Mouse (Mus musculus) forelimb bud, embryonic 11.5 days (tissue): ENCODE data around the gene Tmprss12.
A peak's percentile ranks its signal among the peaks of the same experiment; 100 is the strongest.
"Not testable (repeated sequence)": the region's sequence is repeated elsewhere in the genome, so short reads cannot be mapped to it uniquely, and the experiment has no call there.

Experiments used
- DNase-seq: peaks from one replicate; pipeline ENCODE4 v3.0.0-alpha.2; 2012; ENCODE audit warnings: low read depth, low spot score

Gene Tmprss12

DNA sequence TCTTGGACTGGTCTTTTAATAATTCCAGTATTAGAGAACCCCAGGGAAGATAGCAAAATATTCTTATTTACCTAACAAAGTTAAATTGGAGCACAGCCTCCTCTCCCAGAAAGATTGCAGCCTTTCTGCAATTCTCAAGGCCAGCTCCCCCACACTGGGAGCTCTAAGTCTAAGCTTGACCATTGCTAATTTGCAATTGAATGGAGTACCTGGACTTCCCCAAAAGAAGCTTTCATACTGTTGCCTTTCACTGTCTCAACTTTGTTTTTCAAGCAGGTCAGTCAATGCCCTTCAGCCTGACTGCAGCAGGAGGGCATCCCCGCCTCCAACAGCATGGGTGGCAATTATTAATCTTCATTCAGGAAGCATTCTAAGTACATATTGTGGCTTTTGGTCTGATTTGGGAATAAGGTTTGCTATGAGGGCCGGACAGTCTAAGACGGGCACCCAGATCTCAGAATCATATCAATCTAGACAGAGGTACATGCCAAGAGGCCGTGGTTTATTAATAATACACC is 6.8 kb upstream of the Tmprss12 start:
- not testable (repeated sequence) for DNase-seq

DNA sequence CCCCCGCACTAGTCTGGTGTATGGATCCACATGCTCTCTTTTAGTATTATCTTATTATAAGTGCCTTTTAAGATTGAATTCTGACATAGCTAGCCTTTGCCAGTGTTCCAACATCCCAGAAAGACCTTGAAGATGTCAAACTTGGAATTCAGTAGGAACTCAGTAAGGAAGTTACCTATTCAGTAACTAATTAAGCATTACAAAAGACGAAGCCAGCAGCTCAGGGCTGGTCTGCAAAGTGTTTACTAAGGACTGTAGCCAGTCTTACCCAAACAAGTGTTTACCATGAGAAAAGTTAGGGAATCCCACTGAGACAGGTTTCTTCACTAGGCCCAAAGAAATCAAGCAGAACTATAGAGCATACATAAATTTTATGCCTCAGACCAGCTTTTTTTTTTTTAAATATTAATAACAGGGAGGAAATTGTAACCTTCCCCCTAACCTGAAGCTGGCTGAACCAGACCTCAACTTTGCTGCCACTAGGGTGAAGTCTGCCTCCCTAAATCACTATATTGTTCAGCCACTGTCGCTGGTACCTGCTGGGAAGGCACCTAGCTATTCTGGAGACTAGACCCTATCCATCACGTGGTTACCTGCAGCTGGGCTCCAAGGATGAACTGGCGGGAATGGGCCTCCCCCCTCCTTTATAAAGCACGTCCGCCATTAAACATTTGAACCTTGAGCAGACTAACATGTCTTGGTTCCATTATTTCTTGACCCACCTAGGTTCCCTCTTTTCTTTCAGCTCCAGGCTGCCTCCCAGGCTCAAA is 5.7 kb upstream of the Tmprss12 start:
- DNase-seq, result no peak

DNA sequence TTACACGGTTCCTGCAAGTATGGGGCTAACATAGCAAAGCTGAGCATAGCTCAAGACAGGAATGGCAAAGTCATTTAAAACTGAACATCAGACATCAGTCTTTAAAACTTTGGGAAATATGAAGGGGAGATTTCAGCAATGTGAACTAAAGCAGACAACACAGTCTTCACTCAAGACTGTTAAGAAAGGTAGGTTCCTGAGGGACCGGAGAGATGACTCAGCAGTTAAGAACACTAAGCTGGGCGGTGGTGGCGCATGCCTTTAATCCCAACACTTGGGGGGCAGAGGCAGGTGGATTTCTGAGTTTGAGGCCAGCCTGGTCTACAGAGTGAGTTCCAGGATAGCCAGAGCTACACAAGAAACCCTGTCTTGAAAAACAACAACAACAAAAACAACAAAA is 4.2 kb upstream of the Tmprss12 start:
- no peak for DNase-seq

DNA sequence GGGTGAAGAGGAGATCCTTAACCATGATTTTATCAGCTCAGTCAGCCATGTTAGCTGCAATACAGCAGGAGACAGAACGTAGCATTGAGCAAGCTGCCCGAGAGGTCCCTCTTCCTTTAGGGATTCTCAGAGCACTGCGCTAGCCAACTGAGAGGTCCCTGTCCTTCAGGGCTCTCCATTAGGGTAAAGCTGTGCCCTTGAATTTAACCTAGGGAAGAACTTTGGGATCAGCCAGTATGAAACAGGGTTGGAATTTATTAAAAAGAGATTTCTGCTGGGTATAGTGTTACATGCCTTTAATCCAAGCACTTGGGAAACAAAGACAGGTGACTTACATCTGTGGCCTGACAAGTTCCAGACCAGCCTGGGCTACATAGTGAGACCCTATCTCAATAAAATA is 3.1 kb upstream of the Tmprss12 start:
- no peak for DNase-seq

DNA sequence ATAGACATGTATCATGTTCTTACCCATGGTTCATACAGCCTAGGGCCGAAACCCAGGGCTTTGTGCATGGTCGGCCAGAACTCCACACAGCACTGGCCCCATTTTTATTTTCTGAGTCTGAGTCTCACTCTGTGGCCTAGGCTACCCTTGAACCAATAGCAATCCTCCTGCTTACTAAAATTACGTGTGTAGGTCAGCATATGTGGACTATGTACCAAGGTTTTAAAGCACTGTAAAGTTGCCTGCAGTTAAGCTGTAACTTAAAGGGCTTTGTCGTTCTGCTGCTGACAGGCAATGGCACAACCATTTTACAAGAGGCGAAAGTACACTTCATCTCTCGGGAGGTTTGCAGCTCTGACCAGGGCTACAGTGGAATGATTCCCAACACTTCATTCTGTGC is 8.3 kb downstream of the Tmprss12 start:
- no peak for DNase-seq

DNA sequence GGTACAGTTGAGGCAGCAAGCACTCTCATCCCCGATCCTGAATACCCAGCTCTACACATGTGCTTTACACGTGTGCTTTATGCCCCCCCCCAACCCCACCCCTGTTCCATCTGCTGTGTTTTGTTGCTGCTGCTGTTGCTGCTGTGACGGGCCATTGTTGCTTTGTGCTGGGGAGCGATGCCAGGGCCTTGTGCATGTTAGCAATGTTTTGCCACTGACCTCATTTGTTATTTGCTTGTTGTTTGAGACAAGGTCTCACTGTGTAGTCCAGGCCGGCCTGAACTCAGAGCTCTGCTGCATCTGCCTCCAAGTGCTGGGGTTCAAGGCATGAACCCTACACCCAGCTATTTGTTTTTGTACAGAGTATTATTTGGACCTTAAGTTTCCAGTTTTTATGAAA is 10.2 kb downstream of the Tmprss12 start:
- DNase-seq, result no peak

DNA sequence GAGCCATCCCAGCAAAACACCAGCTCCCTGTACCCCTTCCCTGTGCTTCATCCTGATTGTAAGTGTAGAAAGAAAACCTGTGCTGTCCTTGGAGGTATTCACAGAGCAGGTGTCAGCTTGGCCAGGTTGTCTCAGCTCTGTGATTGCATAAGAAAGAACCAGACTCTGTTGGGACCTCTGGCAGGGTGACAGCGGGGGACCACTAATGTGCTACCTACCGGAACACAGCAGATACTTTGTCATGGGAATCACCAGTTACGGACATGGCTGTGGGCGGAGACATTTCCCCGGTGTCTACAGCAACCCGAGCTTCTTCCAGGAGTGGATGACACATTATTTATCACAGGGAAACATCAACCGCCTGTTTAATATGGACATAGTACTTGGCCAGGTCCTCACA is 11.7 kb downstream of the Tmprss12 start:
- DNase-seq, result no peak

DNA sequence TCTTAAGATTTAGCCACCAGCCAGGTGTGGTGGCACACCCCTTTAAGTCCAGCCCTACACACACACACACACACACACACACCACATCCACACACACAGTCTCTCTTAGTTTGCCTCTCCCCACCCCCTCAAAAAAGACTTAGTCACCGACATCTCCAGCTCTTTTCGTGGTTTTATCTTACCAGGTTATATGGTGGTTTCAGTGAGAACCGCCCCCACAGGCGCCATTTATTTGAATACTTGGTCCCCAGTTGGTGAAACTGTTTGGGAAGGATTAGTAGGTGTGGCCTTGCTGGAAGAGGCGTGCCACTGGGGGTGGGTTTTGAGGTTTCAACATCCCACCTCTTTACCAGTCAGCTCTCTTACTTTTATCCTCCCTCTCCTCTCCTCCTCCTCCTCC is 17.2 kb downstream of the Tmprss12 start:
- no peak for DNase-seq

DNA sequence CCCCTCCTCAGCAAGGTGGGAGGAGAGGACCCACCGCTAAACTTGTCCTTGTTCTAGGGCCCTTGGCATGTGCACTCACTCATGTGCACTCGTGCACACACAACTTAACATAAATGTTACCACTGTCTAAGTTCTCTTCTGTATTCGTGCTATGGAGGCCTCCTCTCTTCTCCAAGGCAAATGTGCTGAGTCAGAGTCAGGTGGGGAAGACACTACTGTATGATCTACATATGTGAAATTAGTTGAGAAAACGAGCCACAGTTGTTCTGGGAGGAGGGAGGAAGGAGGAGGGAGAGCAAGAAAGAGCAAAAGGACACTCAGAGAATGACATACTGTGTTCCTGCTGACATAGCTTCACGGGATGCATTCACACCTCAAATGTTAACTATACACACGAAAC is 19.9 kb downstream of the Tmprss12 start:
- no peak for DNase-seq

DNA sequence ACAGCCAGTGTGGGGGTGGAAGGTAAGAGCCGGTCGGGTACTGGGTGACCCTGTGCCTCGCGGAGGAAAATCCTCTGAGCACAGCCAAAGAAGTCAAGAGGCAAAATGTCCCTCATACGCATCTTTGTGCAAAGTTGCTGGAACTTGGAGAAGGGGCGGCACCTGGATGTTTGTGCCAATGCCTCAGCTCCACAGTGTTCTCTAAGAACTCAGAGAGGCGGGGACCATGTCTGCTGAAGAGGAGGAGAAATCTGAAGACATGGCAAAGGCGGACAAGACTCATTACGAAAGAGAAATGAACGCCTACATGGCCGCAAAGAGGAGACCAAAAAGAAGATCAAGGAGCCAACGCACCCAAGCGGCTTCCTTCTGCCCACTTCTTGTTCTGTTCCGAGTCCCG is 20.9 kb downstream of the Tmprss12 start:
- DNase-seq, result no peak

DNA sequence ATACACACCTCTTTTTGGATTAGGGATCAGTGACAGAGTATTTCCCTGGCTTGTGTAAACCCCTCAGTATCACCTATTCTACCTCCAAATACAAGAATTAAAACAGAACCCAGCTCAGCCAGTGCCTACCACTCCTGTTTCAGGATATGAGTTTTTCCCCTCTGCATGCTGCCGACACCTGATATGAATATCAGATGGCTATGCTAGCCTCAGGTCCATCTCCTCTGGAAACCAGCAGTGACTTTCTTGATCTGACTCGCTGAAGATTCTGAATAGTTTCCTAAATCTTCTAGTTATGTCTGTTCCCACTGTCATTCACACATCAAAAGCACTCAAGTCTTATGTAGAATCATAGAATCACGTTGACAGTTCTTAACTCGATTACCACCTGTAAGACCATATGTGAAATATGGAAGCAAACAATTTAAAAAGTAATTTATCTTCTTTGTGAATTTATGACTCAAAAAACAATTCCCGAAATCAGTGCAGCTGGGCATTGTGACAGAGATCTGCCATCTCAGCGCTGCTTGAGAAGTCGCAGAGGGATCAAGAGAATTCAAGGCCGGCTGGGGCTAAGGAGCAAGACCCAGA is 22.9 kb downstream of the Tmprss12 start:
- DNase-seq, result no peak

DNA sequence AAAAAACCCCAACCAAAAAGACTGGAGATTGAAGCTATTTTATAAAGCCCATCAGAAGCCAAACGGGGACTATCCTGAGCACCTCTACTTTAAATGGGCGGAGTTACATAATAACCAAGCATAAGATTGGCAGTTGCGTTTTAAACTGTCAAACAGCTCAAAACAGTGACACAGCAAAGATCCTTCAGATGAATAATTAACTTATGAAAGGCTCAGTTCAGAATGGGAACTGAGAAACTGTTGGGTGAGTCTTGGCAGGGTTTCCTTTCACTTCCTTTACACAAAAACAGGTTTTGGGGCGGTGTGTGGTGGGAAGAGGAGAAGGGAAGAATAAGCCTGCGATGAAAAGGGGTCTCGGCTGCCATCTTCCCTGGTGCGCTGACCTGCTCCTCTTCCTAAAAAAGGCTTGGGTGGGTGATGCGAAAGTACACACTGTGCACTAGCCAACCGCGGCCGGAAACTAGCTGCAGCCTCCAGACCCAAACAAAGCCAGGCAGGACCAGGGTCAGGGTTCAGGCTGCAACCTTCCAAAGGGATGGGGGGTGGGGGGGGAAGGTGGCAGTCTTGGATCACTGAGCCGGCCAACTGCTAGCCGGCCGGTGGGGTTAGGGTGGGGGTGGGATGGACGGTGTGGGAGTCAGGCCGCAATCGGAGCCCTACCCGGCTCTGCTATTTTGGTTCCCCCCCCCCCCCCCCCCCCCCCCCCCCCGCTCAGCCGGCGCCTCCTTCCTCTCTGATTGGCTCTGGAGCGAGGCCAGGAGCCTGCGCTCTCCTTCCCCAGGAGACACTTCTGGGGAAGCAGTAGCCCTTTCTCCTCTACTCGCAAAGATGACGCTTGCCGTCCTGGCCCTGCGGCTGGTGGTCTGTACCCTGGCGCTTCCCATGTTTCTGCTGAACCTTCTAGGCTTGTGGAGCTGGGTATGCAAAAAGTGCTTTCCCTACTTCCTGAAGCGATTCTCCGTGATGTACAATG is 23.7 kb downstream of the Tmprss12 start, which contains the start of gene Mettl7a1:
Gene Mettl7a1, plus strand, starts transcription at position 122 of the 973 bp plus-strand sequence.
- peak; percentile 62 for DNase-seq

DNA sequence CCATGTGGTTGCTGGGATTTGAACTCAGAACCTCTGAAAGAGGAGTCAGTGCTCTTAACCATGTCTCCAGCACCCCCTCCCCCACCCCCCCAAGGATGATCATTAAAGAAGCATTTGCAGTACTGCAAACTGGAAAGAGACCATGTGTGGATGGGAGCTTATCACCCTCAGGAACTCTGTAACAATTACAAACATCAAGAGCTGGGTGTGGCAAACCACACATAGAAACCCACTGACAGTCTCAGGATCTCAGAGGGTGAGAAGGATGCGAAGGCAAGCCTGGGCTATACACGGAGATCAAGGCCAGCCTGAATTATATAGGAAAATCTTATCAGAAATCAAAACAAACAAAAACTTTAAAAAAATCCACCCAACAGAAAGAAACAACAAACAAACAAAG is 25.6 kb downstream of the Tmprss12 start:
- no peak for DNase-seq

DNA sequence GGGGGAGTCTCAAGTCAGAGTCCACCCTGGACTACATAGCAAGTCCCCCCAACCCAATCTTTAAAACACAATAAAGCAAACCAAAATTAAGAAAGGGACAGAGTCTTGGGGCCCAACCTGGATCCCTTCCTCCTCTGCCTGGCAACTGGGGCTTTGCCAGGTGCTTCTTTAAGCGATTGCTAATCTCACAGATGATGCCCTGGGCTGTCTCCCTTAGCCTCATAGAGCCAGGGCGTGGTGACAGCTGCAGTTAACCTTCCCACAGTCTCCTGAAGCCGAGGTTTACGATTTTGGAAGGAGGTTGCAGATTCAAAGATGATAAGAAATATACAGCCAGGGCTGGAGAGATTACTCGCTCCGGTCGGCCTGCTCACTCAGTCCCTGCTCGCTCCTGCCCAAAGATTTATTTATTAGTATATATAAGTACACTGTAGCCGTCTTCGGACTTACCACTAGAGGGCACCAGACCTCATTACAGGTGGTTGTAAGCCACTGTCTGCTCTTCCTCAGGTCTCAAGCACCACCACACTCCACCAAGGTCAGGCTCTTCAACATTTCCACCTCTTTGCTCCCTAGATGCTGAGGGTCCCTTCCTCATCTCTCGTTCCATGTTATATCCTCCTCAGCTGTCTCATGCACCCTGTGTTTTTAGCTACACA is 26.9 kb downstream of the Tmprss12 start:
- DNase-seq, result peak; percentile 68

DNA sequence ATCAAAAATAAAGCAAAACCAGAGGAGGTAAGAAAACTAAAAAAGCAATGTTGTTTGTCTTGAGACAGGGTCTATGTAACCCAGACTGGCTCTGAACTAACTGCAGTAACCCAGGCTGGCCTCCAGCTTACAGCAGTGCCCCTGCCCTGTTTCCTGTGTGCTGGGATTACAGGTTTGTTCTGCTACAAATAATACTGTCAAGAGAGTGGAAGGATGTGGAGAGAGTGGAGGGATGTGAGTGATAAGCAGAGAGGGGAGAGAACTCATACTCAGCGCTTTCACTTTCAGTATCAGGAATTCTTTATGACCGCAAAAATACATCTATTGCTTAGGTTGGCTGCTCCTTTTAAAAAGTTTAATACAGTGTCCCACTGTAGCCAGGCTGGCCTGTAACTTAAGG is 31.7 kb downstream of the Tmprss12 start:
- DNase-seq, result no peak

DNA sequence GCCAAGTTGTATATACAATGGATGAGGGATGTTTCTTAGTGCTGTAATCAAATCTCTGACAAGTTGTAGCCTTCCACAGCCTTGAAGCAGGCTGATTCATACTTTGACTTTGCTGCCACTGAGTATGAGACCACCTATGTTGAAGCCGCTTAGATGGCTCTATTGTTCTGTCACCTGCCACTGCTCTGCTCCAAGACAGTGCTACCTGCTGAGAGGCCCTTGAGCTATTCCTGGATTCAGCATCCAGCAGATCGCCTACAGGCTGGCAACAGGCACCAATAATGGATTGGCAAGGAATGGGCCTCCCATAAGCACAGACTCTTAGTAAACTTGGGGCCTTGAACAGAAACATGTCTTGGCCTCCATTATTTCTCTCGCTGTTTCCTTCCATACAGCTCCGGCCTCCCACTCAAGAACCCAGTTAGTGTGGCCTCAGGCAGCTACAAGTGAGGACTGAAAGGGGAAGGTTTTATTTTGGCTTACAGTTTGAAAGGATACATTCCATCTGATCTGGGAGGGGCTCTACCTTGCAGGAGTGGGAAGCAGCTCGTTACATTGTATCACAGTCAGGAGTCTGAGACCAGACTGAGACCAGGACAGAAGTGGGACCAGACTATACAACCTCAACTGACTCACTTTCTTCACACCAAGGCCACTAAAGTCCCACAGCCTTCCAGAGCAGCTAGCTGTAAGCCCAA is 34.0 kb downstream of the Tmprss12 start:
- no peak for DNase-seq

DNA sequence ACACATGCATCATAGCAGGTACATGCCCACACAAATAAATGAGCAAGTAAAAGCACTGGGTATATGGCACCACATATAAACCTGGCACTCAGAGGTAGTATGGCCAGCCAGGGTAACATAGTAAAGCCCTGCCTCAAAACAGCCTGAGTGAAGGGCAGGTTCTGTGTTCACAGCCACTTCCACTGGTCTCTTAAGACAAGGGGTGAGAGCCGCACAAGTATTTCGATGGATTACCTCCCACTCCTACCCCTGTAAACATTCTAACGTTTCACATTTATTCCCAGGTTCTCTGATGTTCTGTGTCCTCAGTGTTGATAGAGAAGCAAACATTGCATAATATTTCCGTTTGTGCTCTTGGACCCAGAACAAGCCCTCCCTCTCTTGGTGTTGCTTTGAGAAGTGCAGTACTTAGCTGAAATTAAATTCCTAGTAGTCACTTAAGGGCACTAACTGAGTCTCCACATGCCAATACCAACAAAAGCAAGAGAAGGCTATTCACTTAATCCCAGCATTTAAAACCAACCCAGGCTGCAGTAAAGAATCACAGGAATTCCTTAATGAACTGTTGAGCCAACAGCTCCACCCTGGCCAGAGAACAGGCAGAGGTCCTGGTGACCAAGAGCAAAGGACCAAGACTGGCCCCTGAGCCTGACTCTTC is 37.5 kb downstream of the Tmprss12 start:
- not testable (repeated sequence) for DNase-seq

DNA sequence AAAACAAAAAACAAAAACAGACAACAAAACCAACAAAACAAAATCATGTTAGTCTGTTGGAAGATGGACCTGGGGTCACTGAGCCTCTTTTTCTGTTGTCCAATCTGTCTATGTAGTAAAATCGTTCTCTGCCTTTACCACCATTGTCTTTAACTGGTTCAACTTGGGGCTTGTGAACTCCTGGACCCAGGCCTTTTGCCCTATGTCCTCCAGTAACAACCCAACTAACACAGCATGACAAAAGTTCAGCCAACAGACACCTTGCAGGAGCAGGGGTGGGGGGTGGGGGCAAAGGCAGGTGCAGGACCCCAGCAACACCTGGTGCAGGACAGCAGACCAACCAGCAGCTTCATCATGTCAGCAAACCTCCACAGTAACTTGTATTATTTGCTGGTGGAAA is 39.2 kb downstream of the Tmprss12 start:
- DNase-seq, result no peak

DNA sequence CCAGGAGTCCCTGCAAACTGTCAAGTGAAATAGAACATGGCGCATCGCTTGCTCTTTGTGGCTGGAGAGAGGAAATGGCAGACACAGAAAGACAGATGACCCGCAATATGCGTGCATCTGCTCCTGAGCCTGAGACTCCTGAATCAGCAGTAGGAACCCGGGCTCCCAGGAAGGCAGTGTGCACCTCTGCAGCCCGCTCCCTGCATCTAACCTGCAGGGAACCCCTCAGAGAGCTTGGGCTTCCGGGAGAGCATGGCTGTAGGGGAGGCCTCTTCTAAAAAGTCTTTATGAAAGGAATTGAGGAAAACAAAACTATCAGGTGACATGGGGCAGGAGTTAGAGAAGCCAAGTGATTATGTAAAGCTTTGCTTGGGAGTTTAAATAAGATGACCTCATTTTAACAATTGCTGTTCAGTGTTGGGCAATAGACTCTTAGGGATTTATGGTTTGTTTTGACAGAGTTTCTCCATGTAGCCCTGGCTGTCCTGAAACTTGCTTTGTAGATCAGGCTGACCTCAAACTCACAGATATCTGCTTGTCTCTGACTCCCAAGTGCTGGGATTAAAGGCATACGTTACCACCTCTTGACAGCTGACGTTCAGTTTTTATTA is 39.8 kb downstream of the Tmprss12 start:
- DNase-seq, result no peak

DNA sequence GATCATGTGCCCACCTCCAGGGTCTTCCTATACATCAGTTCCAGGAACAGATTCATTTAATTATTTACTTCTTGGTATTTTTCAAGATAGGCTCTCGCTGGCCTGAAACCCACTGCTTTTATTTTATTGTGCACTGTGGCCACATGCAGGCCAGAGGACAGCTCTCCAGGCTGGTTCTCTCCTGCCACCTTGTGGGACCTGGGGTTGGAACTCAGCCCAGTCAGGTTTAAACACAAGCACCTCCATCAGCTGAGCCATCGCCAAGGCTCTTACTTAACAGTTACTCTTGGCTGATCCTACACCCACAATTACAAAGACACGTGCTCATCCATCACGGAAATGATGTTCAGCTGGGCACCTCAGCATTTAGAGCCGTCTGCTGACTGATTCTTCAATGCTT is 40.5 kb downstream of the Tmprss12 start:
- no peak for DNase-seq
